Mouse (Mus musculus): Measurements from ENCODE around the gene Txndc2.
"Not testable (repeated sequence)": the region's sequence is repeated elsewhere in the genome, so short reads cannot be mapped to it uniquely, and the experiment has no call there.

Gene Txndc2

DNA sequence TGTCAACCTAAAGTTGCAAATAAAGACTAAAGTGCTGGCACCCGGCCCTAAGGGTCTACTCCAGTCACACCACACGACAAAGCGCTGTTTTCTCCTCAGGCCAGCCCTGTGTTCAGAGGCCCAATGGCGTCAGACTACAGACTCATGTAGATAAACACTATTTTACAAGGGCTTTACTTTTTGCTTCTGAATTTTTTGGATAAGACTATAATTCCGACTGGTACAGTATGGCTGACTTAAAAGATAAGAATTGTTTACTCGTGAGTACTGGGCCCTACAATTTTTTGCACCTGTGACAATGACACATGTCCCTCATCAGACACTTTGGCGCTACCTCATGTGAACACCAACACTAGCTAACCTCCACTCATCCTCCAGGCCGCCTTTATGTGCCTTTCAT is 14.1 kb upstream of the Txndc2 start:
- DNase-seq (ENCODE audit: low spot score) = no peak

DNA sequence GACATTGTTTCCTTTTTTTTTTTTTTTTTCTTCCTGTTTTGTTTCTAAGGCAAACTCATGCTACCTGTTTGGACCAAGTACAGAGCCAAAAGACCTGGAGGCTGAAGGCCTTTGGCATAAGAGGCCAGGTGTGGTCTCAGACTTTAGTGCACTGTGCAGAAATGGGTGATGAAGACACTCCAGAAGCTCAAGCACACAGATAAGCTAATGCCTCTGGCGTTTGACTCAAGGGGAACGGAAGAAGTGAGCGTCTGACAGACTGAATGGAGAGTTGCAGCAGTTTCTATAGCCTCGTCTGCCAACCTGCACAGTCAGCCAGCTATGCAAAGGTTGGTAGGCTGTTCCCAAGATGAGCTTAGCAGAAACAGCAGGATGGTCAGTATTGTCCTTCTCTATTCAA is 13.6 kb upstream of the Txndc2 start:
- no peak for DNase-seq (ENCODE audit: low spot score)

DNA sequence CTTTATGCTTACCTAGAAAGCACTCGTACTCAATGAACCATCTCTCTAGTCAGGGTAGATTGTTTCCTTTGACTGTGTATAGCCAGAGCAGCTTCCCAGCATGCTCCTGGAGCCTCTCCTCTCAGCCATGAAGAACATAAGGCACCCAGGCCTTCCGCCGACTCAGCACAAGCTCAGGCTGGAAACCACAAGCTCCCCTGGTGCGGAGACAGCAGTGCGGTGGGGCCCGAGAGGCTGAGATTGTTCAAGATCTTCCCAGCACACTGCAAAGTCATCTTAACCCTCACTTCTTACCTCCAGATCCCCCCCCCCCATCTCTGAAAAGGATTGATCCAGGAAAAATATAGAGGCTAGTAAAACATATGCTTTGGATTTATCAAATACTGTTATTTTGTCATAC is 8.6 kb upstream of the Txndc2 start:
- no peak for DNase-seq (ENCODE audit: low spot score)

DNA sequence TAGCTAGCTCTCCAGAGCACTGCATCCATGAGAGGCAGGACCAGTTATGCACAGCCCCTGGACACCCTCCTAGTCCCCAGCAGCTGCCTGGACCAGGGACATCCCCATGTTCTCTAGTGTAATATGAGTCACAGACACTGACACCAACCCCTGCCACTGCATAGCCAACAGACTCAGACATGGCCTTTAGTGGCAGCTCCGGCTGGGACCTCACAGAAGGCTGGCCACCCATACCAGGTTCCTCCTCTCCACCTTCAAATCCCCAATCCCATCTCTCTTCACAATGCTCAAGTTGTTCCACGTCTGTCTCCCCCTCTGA is 7.2 kb upstream of the Txndc2 start:
- DNase-seq (ENCODE audit: low spot score) = no peak

DNA sequence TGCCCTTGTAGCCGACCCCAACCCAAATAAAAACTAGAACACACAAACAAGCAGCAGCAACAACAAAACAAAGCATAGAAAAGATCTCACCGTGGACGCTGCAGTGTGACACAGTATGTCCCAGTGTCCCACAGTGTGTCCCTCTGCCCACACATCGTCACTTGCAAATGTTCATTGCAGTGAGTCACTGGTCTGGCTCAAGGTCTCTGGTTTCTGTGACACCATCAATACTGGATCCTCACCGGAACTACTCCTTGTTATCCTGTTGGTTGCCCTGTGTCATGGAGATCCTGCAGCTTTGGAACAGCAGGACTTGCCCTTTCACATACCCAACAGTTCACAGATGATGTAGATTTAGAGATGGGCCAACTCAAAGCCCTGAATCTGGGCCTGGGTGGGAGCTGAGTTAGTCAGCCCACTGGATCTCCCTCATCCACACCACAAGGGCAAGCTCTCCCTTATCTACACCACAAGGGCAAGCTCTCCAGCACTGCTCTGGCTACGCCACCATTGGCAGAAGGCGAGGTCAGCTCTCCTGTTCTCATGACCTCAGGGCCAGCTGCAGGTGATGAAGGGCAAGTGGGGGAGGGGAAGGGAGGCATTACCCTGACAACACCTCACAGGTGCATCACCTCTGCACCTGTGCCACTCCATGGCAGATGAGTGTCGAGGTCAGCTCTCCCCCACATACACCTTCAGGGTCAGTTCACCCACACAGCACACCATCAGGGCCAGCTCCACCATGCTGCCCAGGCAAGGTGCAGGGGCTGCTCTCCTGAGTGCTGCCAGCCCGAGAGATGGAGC is 6.6 kb upstream of the Txndc2 start:
- DNase-seq (ENCODE audit: low spot score) = no peak

DNA sequence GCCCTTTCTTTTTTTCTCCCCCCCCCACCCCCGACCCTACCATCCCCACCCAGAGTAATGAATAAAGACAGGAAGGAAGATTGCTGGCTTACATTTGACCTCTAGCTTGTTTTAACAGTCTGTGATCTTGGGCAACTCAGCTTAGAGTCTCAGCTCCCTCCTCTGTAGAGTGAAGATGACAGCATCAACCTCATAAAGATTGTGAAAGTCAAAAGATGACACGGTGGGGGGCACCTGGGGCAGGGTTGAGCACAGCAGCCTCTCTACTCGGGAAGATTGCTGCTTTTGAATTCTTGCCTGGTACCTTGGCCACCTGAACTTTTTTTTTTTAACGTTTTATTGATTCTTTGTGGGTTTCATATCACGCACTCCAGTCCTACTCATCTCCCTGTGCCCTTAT is 6.0 kb upstream of the Txndc2 start:
- no peak for DNase-seq (ENCODE audit: low spot score)

DNA sequence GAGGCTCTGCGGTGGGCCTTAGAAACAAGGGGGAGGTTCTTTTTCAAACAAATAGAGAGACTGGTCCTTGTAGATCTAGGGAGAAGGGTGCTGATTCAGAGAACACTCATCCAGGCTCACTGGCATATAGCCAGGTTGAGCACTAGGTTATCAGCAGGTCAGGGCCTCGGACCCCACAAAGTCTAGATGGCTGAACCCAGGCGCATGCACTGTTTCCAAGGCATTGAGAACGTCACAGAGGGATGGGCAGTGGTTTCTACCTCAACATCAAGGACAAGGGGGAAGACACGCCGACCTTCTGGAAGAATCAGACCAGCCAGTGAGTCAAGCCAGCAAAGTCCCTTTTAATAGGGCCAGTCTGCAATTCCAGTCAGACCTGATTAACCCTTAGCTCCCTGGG is 5.3 kb upstream of the Txndc2 start:
- no peak for DNase-seq (ENCODE audit: low spot score)

DNA sequence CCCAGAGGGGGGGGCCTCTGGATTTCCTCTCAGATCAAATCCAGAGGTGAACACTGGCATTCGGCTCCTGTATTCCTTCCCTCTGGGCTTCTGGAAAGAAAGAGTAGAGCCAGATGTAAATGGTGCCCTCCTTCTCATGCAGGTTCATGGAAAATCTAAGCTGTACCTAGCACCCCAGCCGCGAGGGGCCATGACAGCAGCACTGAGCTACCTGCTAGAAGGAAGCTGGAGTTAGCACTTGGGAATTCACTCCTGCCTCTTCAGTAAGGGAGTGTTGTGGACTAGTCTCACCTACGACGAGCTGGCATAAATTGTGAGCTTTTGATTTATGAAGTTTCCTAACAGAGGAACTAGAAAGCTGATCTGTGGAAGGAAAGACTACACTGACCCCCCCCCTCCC is 1.6 kb upstream of the Txndc2 start:
- no peak for DNase-seq (ENCODE audit: low spot score)

DNA sequence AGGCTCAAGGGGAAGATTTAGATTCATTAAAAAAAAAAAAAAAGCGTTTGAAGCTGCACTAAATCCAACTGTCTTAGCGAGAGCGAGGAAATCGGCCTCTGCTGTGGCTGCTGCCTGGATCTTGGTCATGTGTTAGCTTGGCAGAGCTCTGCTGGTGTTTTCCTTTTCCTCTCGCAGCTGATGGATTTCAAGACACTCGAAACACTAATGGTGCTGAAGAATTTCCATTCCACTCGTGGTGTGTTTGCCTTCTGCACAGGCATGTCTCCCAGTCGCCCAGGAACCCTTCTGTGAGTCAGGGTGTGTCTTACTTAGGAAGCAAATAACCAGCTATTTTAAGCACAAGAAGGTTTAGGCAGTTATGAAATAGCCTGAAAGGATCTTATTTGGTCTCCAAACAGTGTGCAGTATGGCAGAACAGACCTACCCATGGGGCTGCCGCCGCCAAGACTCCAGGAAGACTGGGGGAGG is 1.1 kb upstream of the Txndc2 start:
- DNase-seq (ENCODE audit: low spot score) = no peak

DNA sequence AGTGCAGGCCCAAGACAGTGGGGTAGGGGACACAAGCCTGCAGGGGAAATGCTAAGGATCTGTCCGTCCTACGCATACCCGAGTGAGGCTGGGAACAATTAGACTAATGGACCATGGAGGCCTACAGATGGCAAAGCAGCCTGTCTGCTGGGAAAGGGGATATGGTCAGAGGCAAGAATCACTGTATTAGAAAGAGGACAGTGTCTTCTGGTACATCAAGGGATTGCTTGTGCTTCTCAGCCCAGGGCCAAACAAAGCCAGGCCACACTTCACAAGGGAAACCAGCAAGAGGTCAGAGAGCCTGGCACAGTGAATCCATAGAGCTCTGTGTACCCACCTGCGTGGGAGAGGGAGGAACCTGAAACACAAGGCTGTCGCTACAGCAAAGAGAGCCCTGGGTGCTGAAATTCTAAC is 617 bp upstream of the Txndc2 start:
- DNase-seq (ENCODE audit: low spot score) = no peak

DNA sequence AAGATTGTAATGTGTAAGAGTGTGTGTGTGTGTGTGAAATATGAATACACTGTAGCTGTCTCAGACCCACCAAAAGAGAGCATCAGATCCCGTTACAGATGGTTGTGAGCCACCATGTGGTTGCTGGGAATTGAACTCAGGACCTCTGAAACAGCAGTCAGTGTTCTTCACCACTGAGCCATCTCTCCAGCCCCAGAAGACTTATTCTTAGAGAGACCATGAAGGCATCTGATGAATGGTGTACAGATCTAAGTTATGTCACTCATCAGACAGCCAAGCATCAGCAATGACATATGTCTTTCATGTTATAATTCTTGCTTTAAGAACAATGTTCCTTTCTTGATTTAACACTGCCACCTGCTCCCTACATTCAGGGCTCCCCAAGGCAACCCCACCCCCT is 2.8 kb downstream of the Txndc2 start:
- no peak for DNase-seq (ENCODE audit: low spot score)

DNA sequence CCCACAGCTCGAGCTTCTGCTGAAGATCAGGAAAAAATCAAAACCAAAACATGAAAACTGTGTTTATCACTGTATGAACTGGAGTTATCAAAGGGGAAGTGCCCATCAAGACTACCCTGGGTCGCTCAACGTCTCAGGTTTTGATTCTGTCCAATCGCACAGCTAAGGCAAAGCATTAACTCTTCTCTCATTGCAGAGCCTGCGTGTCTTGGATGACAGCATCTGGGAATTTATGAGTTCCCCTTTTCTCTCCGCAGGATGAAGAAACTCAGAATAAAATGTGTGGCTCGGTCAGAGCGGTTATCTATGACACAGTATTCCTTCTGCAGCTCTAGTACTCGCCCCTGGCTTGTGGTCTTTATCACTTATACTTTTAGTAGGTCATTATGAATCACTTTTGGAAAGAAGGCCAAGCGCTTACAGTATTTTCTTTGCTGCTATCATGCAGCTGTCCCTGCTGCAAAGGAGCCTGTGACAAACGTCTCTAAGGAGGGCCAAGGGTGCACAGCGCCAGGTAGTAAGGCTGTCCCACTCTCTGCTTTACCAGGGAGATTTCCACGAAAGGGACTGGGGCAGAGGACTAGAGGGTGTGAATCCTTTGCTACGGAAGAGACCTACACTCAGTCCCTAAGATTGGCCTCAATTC is 6.1 kb downstream of the Txndc2 start:
- DNase-seq (ENCODE audit: low spot score) = no peak

DNA sequence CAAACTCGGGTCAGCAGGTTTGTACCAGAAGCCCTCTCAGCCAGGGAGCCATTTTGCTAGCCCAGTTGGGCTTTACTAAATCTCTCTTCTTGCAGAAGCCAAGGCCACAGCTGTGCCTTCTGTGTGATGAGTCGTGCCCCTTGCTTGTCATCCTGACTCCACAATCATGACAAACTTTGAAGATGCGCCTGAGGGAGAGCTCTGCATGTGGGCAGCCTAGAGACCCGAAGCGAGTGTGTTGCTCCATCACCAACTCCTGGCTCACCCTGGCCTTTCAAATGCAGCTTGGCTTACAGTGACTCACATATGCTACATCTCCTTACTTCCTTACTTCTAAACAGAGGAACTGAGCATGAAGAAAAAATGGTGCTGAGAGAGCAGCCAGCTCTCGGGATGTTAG is 12.0 kb downstream of the Txndc2 start:
- no peak for DNase-seq (ENCODE audit: low spot score)

DNA sequence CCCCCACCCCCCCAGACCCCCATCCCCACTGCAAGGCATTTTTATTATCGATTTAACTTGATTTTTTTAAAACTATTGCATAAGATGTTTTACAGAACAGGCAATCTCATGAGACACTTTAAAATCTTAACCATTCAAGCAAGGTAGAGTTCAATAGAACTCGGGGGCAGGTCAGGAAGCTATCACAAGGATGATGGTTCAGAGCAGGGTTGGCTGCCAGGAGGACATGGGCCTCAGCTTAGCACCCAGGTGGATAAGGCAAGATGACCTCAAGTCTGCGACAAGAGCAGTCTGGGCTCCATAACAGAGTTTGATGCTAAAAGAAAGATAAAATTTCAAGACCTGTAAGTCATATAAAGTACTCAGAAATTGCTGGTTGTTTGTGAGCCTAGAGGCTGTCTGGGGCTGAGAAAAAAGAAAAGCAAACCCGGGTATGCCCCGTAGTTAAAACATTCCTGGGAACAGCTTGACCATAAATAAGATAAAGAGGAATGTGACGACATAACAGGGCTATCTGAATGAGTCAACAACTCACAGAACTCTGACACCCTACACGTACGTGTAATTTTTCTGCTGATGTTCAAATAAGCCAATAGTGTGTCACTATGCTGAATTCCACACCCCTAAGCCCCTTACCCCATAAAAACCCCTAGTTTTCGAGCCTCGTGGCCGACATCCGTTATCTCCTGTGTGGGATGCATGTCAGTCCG is 13.0 kb downstream of the Txndc2 start:
- DNase-seq (ENCODE audit: low spot score) = not testable (repeated sequence)

DNA sequence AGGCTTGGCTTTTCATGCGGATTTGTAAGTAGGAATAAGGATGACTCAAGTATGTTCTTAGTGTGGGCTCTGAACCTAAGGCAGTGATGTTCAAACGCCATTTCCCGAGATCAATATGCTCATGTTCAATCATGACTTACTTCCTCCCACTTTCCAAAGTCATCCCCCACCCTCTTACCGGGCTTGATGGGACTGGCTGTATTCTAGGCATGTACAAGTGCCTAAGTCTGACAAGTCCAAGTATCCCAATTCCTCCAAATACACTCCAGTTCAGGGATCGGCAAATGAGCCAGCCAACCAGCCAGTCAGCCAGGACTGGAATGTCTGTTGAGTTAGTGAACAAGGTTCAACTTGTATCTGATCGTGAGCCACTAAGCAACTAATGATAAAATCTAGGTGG is 15.7 kb downstream of the Txndc2 start:
- peak; percentile 27 for DNase-seq (ENCODE audit: low spot score)

DNA sequence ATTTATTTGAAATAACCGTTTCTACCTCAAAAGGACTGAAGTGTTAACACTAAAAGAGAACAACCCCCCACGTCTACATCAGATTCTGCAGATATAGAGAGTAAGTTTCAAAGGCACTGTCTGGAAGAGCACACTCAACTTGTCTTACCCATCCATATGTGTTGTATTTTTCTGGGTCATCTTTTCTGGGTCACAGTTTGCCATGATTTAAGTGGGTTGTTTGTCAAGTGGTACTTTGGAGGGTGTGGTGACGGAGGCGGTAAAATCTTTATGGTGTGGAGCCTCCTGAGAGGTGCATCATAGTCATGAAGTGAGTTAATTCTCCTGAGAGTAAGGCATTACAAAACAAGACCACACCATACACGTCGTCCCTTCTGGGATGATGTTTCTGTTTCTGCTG is 16.4 kb downstream of the Txndc2 start:
- no peak for DNase-seq (ENCODE audit: low spot score)

DNA sequence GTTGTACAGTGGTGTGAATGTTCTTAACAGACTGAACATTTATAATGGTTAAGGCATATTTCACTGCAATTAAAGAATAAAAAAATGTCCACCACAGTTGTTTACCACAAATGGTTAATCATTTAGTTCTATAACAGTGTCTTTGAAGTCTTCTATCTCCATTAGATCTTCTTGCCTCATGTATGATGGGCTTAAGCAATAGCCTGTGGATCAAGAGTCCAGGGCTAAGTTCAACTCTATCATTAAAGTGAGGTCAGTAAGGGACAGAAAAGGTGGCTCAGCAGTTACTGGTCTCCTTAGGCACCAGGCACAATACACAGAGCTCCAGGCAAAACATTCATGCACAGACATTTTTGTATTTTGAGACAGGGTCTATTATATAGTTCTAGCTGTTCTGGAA is 18.8 kb downstream of the Txndc2 start:
- DNase-seq (ENCODE audit: low spot score) = peak; percentile 31

DNA sequence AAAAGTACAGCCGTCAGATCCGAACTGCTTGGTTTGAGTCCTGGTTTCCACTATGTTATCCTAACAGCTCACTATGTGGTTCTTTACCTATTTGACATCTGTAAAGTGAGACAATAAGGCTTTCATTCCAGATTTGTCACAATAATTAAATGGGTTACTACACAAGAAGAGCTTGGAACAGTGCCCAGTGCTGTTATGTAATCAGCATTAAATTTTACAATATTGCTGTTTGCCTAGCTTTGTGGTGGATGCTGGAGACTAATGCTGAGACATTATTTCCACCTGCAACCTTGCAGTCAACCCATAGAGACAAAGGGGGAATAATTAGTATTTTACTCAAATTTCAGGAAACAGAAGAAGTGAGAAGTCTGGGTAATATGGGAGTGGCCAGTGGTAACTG is 23.5 kb downstream of the Txndc2 start:
- no peak for DNase-seq (ENCODE audit: low spot score)

DNA sequence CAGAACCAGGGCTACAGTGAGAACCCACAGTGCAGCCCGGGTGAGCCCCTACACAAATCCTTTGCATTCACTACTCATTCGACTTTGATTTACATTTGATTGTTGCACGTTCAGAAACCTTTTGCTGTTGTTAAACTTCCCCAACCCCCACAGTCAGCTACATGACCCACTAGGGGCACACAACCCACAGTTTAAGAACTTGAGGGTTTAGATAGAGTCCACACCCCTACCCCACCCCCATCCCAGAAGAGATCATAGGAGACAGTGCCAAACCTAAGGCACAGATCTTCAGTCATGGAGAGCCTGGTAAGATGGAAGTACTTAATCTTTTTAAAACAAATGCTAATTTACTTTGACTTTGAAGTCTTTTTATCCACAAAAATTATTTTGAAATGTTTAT is 26.3 kb downstream of the Txndc2 start:
- no peak for DNase-seq (ENCODE audit: low spot score)

DNA sequence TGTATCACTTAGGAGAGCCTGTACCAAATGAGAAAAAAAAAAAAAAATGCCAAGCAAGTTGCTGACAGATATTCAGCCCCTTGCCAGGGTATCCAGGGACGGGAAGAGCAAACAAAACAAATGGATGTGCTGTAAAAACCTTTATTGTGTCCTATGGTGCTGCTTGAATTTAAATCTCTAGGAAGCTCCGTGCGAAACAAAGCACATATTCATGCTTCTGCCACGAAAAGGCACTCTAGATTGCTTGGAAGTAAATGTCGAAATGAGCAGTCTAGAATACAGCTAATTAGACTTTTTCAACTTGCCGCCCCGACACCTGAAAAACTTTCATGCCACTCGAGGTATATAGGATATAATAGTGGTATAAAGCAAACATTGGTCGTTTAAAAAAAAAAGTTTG is 27.5 kb downstream of the Txndc2 start:
- no peak for DNase-seq (ENCODE audit: low spot score)

DNA sequence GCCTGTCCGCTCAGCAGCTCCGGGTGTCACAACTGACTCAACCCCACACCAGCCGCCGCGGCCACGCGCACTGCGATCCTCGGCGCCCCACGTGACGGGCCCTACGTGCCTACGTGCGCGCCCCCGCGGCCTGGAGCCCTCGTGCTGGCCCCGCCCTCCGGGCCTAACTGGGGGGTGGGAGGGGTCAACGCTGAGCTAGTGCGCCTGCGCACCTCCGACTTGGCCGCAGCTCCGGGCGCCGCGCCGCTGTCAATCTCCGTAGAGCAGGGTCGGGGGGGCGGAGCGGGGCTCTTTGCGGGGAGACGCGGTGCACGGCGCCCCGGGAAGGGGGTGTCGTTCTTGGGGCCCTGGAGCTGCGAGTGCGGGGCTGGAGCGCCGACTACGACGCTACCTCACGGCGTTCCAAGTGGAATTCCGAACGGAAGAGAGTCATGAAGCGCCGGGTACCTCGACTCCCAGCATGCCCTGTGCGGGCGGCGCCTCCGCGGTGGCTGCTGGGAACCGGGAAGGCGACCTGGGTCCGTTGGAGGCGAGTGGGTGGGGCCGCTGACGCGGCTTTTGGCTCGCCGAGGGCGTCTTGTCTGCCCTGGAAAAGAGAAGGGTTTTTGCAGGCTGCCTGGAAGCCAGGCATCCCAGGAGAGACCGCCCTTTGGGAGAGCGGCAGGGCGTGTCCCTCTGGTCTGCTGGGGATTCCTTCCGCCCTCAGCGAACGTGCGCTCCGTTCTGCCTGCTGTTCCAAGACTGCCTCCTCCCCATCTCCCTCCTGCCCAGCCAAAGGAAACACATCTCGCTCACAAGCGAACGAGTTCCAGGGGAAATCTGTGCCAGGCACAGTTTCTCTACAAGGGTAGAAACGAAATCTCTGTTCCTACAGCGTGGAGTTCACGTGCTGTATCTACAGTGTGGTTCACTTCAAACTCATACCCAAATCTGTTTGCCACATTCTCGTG is 28.2 kb downstream of the Txndc2 start, which contains the start of gene Vapa:
Gene Vapa (minus strand): TSS at position 93 of the 950 bp plus-strand sequence.
- peak; percentile 97 for DNase-seq (ENCODE audit: low spot score)

DNA sequence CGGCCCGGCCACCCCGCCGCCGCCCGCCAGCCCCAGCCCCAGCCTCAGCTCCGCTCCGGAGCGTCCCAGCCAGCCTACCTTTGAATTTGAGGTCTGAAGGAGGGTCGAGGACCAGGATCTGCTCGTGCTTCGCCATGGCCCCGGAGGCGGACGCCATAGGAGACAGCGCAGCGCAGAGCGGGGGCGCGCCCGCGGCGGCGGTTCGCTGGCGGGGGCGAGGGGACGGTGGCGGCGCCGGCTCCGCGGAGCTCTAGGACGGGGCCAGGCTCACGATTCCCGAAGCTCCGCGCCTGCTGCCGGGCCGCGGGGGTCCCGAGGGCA is 28.9 kb downstream of the Txndc2 start:
- no peak for DNase-seq (ENCODE audit: low spot score)

Measured in yolk sac, embryonic 10.5 days (tissue).